Mouse (Mus musculus) common myeloid progenitor, adult 5-6 weeks (primary cell): Measurements from ENCODE around the gene Slirp. TPM values are rescaled to one million over a fixed set of nuclear protein-coding genes. Genes with fewer than 3 reads are reported as not detected.

Experiments used
- total RNA-seq: library from RNA; stranded (forward); fragments of 200-1000, 187-1606 nt; gene quantifications from 2 replicates; pipeline ENCODE4 v1.2.3, GENCODE M21; 2017

The Slirp gene
- total RNA-seq, 1 experiment from 2014 or later, result 104 TPM

Other genes with a start within 250 kb of the Slirp start
- 2.1 TPM in 1 of 2 replicates, not detected in the other for gene Samd15, start 244.2 kb upstream of the Slirp start, total RNA-seq
- 8.1 TPM in 2 replicates for gene Tmed8, start 243.4 kb upstream of the Slirp start, total RNA-seq
- not detected in 2 replicates for gene Noxred1, start 205.2 kb upstream of the Slirp start, total RNA-seq
- gene Vipas39, start 177.6 kb upstream of the Slirp start, total RNA-seq, result 19.3 and 23.7 TPM in 2 replicates
- 253 and 275 TPM in 2 replicates for gene Ahsa1, start 177.4 kb upstream of the Slirp start, total RNA-seq
- gene Ism2, start 144.2 kb upstream of the Slirp start, total RNA-seq, result not detected in 2 replicates
- 70.8 and 79.8 TPM in 2 replicates for gene Sptlc2, start 55.5 kb upstream of the Slirp start, total RNA-seq
- gene Alkbh1, start 121 bp downstream of the Slirp start, total RNA-seq, result 48.6 and 72.2 TPM in 2 replicates
- gene Snw1, start 28.4 kb downstream of the Slirp start, total RNA-seq, result 178 and 187 TPM in 2 replicates
- gene Gm5788, start 50.8 kb downstream of the Slirp start, total RNA-seq, result not detected in 2 replicates
- not detected in 2 replicates for gene Gm8300, start 70.4 kb downstream of the Slirp start, total RNA-seq
- not detected in 2 replicates for gene Oog1, start 158.8 kb downstream of the Slirp start, total RNA-seq
- gene Gm4027, start 175.0 kb downstream of the Slirp start, total RNA-seq, result not detected in 2 replicates
- not detected in 2 replicates for gene Gm16381, start 200.7 kb downstream of the Slirp start, total RNA-seq